Mouse (Mus musculus) liver, postnatal 0 days (tissue): ENCODE measurements around the gene Cbl. TPM values are rescaled to one million over a fixed set of nuclear protein-coding genes. Genes with fewer than 3 reads are reported as not detected.
"Not testable (repeated sequence)": the region's sequence is repeated elsewhere in the genome, so short reads cannot be mapped to it uniquely, and the experiment has no call there.

Experiments used
- ATAC-seq: fragments of 200-750 bp; cut with Nextera tagmentation; 2 replicates; pipeline ENCODE4 v1.8.0; 2017; ENCODE audit warnings: mild to moderate bottlenecking, moderate library complexity
- DNase-seq: peaks from one replicate; pipeline ENCODE4 v3.0.0-alpha.2; 2016
- H3K27ac ChIP-seq: fragments of 300-500 bp; sonication (generic); 2 replicates; pipeline ENCODE4 v1.5.1; 2014; ENCODE audit warnings: antibody characterized with exemption, moderate library complexity, mild to moderate bottlenecking, low read depth
- H3K27me3 ChIP-seq: fragments of 300-500 bp; sonication (generic); 2 replicates; pipeline ENCODE4 v1.6.1; 2014; ENCODE audit warnings: low read length, control low read depth, mixed read lengths; ENCODE audit not compliant: insufficient read depth
- H3K36me3 ChIP-seq: fragments of 300-500 bp; sonication (generic); replicated peaks from 2 replicates; pipeline ENCODE4 v1.6.1; 2014; ENCODE audit warnings: mild to moderate bottlenecking, control low read depth, low read length, moderate library complexity, mixed read lengths; ENCODE audit not compliant: insufficient read depth
- H3K4me1 ChIP-seq: fragments of 300-500 bp; sonication (generic); 2 replicates; pipeline ENCODE4 v1.6.1; 2014; ENCODE audit warnings: antibody characterized with exemption, mild to moderate bottlenecking, control low read depth; ENCODE audit not compliant: insufficient read depth
- H3K4me2 ChIP-seq: fragments of 300-500 bp; sonication (generic); 2 replicates; pipeline ENCODE4 v1.6.1; 2014; ENCODE audit warnings: low read depth, mild to moderate bottlenecking, low read length, moderate library complexity, mixed read lengths
- H3K4me3 ChIP-seq: fragments of 300-500 bp; sonication (generic); 2 replicates; pipeline ENCODE4 v1.5.1; 2014; ENCODE audit warnings: low read depth, low read length
- H3K9ac ChIP-seq: fragments of 300-500 bp; sonication (generic); replicated peaks from 2 replicates; pipeline ENCODE4 v1.6.1; 2014; ENCODE audit warnings: mild to moderate bottlenecking, moderate library complexity
- H3K9me3 ChIP-seq: fragments of 300-500 bp; sonication (generic); 2 replicates; pipeline ENCODE4 v1.6.1; 2016; ENCODE audit warnings: mild to moderate bottlenecking, control low read depth, low read length, mixed read lengths
- CTCF ChIP-seq: sonication (generic); IDR thresholded peaks from 2 replicates; pipeline ENCODE4 v1.5.1; 2016; ENCODE audit warnings: antibody characterized with exemption, low read depth
- EP300 ChIP-seq: IDR thresholded peaks from 2 replicates; pipeline ENCODE4 v1.6.1; 2016; ENCODE audit warnings: antibody characterized with exemption, low read depth, mild to moderate bottlenecking
- WGBS: fragments of 180-500 bp; shearing (Covaris S2); extraction: QIAGEN DNeasy Blood & Tissue Kit; methylation state at CpG from one replicate; pipeline ENCODE4 v1.1.7; 2014; ENCODE audit not compliant: insufficient replicate concordance; 5-methylcytosine and 5-hydroxymethylcytosine counted together
- polyA plus RNA-seq: library from polyadenylated mRNA; unstranded; fragments of >200 nt; fragmentation: Nextera tagmentation; extraction: Ambion mirVana; gene quantifications from 2 replicates; pipeline ENCODE4 v1.2.1, GENCODE M21; 2015

Cbl gene
- polyA plus RNA-seq, 1 experiment from 2014 or later, result 4.0 TPM

- Histone ChIP-seq H3K4me1 (peaks cover 8% of the 10 kb centered on the region), H3K4me2 (no peak overlapping the region), H3K27ac (no peak overlapping the region), H3K9ac (no peak overlapping the region), H3K36me3 (no peaks in the 10 kb centered on the region), H3K27me3 (no peaks in the 10 kb centered on the region), H3K4me3 (no peak overlapping the region), H3K9me3 (no peaks in the 10 kb centered on the region)
- no peak for TF ChIP-seq EP300
- no peak for TF ChIP-seq CTCF
- no peak for ATAC-seq
- no peak for DNase-seq
- 84% methylated on average over 9 of the region's 9 CpGs for WGBS
These were observed 118.2 kb downstream of the Cbl start for GRCm38 (mm10) chr9:44115599-44115998.

GRCm38 (mm10) chr9:44114453-44114852 lies 119.4 kb downstream of the Cbl start:
- Histone ChIP-seq H3K9ac (no peak overlapping the region), H3K9me3 (no peaks in the 10 kb centered on the region), H3K27me3 (no peaks in the 10 kb centered on the region), H3K4me1 (peaks cover 19% of the 10 kb centered on the region), H3K4me3 (no peak overlapping the region), H3K4me2 (no peak overlapping the region), H3K27ac (no peak overlapping the region), H3K36me3 (no peaks in the 10 kb centered on the region; the same call in 1 of the 2 replicates)
- no peak for ATAC-seq
- no peak for TF ChIP-seq EP300
- 71% methylated on average over 2 of the region's 2 CpGs for WGBS
- no peak for DNase-seq

- Histone ChIP-seq H3K9me3 (no peaks in the 10 kb centered on the region), H3K9ac (peak within 1 kb of the TSS; percentile 92), H3K4me2 (peak within 1 kb of the TSS; percentile 67), H3K27ac (peak within 1 kb of the TSS; percentile 67), H3K27me3 (no peaks in the 10 kb centered on the region), H3K4me1 (peaks cover 28% of the 10 kb centered on the region), H3K36me3 (peaks cover 8% of the 10 kb centered on the region; the same call in 1 of the 2 replicates), H3K4me3 (peak within 1 kb of the TSS; percentile 88)
- ATAC-seq (peak; percentile 99), DNase-seq (peak; percentile 95)
- TF ChIP-seq EP300, result no peak
- TF ChIP-seq CTCF, result no peak
- under 1% methylated on average over 49 of the region's 51 CpGs for WGBS
These were observed 120.6 kb downstream of the Cbl start, which contains the start of the genes Gm49380 and Rnf26 for GRCm38 (mm10) chr9:44113105-44113789. TSS of gene Gm49380 (minus strand) at chr9:44113500. TSS of gene Rnf26 (minus strand) at chr9:44113517.

- H3K9ac ChIP-seq, H3K27ac ChIP-seq: not testable (repeated sequence)
These were observed 121.9 kb downstream of the Cbl start for GRCm38 (mm10) chr9:44111909-44112308.

GRCm38 (mm10) chr9:44109360-44110095 lies 124.3 kb downstream of the Cbl start:
- 0 out of 2 replicates have a peak overlapping the region, but pooled peaks have one; percentile 21 for H3K9ac ChIP-seq
- TF ChIP-seq CTCF, result peak; percentile 88
- TF ChIP-seq EP300, result no peak
- H3K27ac ChIP-seq, result no peak overlapping the region
- no peaks in the 10 kb centered on the region for H3K9me3 ChIP-seq
- H3K4me2 ChIP-seq, result peak overlapping the region; percentile 56
- peaks cover 14% of the 10 kb centered on the region for H3K36me3 ChIP-seq
- no peaks in the 10 kb centered on the region for H3K27me3 ChIP-seq
- 30% methylated on average over 9 of the region's 9 CpGs for WGBS
- peaks cover 28% of the 10 kb centered on the region for H3K4me1 ChIP-seq
- H3K4me3 ChIP-seq, result peak overlapping the region; percentile 17; the same call in 1 of the 2 replicates
- peak; percentile 82 for DNase-seq
- ATAC-seq, result no peak

More at GRCm38 (mm10) chr9:44111909-44112308, 121.9 kb downstream of the Cbl start:
- Histone ChIP-seq H3K36me3 (peaks cover 11% of the 10 kb centered on the region; the same call in 1 of the 2 replicates), H3K4me2 (peak overlapping the region; percentile 26; the same call in 1 of the 2 replicates), H3K4me1 (peaks cover 28% of the 10 kb centered on the region), H3K4me3 (peak overlapping the region; percentile 88; the same call in 1 of the 2 replicates)
- DNase-seq, ATAC-seq, H3K9me3 ChIP-seq, H3K27me3 ChIP-seq: not testable (repeated sequence)
- WGBS, result 64% methylated on average over 9 of the region's 12 CpGs

- Histone ChIP-seq H3K4me2 (no peak overlapping the region), H3K4me1 (peaks cover 20% of the 10 kb centered on the region), H3K27me3 (no peaks in the 10 kb centered on the region), H3K27ac (no peak overlapping the region), H3K9ac (no peak overlapping the region), H3K9me3 (no peaks in the 10 kb centered on the region), H3K36me3 (peaks cover 14% of the 10 kb centered on the region), H3K4me3 (no peak overlapping the region)
- ATAC-seq, result no peak
- no peak for DNase-seq
- TF ChIP-seq CTCF (no peak), EP300 (no peak)
- WGBS, result 91% methylated on average over 31 of the region's 31 CpGs
These were observed 125.4 kb downstream of the Cbl start for GRCm38 (mm10) chr9:44108269-44109055.
